Mouse (Mus musculus): ENCODE data around the gene Sec61b.

GRCm38 (mm10) chr4:47467196-47467595 is 7.3 kb upstream of the Sec61b start:
- no peak for TF ChIP-seq POLR2A (IDR thresholded peaks at IDR 0.05; ENCODE audit: borderline replicate concordance, extremely low read depth, low read depth, low read length)
- TF ChIP-seq CTCF (IDR thresholded peaks at IDR 0.05; ENCODE audit: insufficient read depth, low read length): no peak

Data from lung, adult 2 months (tissue).